Mouse (Mus musculus): ENCODE measurements around the gene Zp3.

The Zp3 gene

GRCm38 (mm10) chr5:136001222-136001621, 21.3 kb downstream of the Zp3 start:
- DNase-seq (ENCODE audit: extremely low read depth, low read depth), result no peak

DNA sequence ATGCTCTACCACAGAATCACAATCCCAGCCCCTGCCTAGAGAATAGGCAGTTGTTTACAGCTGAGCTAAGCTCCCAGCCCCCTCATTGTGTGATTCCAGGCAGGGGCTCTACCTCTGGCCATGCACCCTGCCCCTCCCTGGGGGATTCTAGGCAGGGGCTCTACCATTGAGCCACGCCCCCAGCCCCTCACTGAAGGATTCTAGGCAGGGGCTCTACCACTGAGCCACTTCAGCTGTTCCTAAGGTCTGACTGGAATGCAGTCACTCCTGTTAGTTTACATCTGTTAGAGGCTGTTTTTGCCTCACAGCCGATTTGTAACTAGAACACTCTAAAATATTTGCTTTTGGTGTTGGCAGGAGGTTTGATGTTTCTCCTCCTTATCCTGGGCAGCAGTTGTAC, 22.4 kb downstream of the Zp3 start:
- DNase-seq (ENCODE audit: extremely low read depth, low read depth), result no peak

GRCm38 (mm10) chr5:136002751-136003151, 22.9 kb downstream of the Zp3 start:
- no peak for DNase-seq (ENCODE audit: extremely low read depth, low read depth)

DNA sequence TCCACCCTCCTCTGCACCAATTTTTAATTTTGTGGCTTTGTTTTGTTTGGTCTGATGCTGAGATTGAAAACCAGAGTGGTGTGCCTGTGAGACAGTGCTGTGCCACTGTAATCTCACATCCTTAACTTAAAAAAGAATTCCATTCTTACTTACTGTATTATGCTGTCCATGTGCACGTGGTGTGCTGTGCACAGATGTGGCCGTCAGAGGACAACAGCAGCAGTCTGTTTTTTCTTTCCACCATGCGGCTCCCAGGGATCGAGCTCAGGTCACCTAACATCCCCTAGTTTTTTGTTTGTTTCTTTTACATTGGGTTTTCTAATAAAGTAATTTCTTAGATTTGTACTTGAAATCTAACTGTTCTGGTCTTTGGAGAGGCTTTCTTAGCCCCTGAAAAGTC, 24.6 kb downstream of the Zp3 start:
- DNase-seq (ENCODE audit: extremely low read depth, low read depth), result no peak

DNA sequence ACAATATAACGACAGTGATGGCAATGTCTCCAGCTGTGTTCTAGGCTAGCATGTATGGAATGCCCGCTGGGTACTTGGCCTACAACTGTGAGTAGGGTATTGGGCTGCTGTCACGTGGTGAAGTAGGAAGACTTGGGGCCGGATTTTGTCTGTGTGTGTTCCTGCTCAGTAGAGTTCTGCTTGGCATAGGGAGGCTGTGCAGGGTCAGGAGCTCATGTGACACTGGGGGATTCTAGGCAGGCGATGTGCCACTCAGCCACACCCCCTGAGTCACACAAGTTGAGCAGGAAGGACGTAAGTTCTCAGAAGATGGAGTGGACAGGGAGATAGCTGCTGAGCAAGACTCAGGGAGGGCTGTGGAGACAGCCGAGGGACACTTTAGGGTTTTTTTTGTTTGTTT, 27.8 kb downstream of the Zp3 start:
- no peak for DNase-seq (ENCODE audit: extremely low read depth, low read depth)

GRCm38 (mm10) chr5:136014877-136015276, 35.0 kb downstream of the Zp3 start:
- DNase-seq (ENCODE audit: extremely low read depth, low read depth), result no peak

DNA sequence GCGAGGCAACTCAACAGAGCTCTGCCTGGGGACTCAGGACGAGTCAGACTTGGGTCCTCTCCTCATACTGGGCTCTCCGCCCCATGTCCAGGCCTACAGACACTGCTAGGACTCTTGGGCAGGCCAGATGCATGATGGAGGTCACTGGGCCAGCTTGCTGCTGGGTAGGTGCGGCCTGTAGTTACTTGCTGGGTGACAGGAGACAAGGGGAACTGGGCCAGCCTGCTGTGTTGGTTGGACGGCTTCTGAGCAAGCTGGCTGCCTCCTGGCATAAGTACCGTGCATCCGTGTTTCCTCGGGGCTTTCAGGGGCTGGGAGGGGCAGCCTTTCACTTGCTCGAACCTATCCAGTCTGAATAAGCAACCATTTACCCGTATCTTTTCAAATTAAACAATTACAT, 35.7 kb downstream of the Zp3 start:
- no peak for DNase-seq (ENCODE audit: extremely low read depth, low read depth)

- DNase-seq (ENCODE audit: extremely low read depth, low read depth), result no peak
Measured at GRCm38 (mm10) chr5:136016014-136016876, 36.3 kb downstream of the Zp3 start.

DNA sequence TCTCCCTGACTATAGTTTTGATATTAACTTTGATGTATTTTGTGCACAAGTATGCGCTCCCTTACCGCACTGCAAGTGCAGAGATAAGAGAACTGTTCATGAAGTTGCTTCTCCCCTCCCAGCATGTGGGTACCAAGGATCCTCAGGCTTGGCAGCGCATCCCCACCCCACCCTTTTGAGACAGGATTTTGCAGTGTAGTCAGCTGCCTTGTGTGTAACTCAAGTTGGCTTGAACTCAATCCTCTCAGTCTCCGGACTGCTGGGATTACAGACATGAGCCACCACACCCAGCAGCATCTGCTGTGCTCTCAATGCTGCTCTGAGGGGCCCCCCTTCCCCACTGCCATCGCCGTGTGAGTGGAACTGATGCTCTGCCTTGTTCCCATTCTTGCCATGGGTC, 37.4 kb downstream of the Zp3 start:
- DNase-seq (ENCODE audit: extremely low read depth, low read depth), result no peak

DNA sequence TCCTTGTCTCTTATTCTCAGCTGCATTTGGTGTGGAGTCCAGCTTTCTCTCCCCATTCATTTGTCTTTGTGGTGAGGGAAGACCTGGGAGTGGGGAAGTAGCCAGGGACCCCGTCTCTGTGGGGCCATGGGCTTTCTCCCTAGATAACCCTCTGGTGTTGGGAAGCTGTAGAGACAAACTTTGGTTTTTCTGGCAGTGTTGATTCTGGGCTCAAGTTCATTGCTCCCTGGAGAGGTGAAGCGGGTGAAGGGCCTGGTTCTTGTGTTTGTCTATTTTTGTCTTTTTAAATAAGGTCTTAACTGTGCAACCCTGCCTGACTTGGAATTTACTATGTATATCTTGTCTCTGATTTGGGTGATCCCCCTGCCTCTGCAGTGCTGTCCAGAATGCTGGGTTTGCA, 38.8 kb downstream of the Zp3 start:
- no peak for DNase-seq (ENCODE audit: extremely low read depth, low read depth)

DNA sequence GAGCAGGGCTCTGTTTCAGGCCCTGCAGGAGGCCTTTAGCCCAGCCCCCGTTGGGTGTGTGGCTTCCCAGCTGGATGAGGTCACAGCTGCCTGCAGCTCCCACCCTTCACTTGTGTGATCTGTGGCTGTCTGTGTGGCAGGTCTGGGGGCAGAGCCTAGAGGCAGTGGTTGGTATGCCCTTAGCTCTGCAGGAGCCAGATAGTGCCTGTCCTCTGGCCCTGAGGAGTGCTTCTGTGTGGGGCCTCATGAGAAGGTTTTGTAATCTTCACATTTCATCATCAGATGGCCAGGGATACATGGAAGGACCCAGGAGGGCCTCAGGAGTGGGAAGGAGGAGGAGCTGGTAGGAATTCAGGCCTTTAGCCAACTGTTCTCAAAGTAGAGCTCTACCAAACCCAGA, 40.0 kb downstream of the Zp3 start:
- no peak for DNase-seq (ENCODE audit: extremely low read depth, low read depth)

DNA sequence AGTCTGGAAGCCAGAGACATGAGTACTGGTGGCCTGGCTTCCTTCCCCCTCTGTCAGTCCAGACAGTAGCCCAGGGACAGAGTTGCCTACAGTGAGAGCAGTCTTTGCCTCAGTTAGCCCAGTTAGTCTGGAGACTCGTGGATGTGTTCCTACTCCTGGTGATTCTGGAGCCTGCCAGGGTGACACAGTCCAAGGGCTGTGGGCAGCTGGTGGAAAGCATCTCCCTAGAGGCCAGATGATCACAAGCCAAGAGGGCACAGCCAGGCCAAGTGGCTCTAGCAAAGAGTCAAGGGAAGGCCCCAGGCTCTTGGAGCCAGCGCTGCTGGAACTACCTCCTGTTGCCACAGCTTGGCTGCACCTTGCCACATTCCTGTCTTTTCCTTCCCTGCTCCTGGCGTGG, 45.8 kb downstream of the Zp3 start:
- no peak for DNase-seq (ENCODE audit: extremely low read depth, low read depth)

GRCm38 (mm10) chr5:136026859-136027258, 47.0 kb downstream of the Zp3 start:
- DNase-seq (ENCODE audit: extremely low read depth, low read depth), result no peak

DNA sequence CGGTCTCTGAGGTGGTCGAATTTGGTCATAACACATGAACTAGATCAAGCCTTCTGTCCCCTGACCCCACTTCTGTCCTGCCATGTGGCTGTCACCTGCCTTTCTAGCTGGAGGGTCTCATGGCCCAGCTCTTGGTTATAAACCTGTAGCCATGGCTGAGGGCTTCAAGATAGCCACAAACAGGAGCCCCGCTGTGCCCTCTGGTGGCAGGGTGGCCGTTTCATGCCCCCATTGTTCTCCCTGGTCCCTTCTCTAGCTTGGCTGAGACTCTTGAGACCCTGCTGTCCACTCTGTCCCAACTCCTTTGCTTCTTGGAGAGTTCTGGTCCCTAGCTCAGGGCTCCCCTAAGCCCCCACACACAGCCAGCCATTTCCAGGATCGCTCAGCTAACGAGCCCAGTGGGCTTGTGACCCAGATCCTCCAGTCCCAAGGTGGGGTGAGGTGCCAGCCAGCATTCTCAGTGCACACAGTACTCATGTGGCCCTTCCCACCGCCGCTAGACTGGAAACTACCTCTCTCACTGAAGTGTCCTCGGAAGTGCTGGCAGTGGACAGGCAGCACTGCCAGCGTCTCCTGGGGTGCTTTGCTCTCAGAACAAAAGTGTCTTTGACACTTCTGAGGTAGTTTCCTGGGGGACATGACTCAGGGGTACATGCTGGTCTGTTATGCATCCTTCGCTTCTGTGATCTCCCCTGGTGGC, 47.9 kb downstream of the Zp3 start:
- no peak for DNase-seq (ENCODE audit: extremely low read depth, low read depth)

- no peak for DNase-seq (ENCODE audit: extremely low read depth, low read depth)
Measured at GRCm38 (mm10) chr5:136034868-136035267, 55.0 kb downstream of the Zp3 start.

- DNase-seq (ENCODE audit: extremely low read depth, low read depth), result no peak
Measured at GRCm38 (mm10) chr5:136035285-136035684, 55.4 kb downstream of the Zp3 start.

GRCm38 (mm10) chr5:136036667-136037066, 56.8 kb downstream of the Zp3 start:
- DNase-seq (ENCODE audit: extremely low read depth, low read depth), result no peak

Measured in MEL-GATA-1-ER (cell line).